Comparison of ENCODE assay signal across 14 mouse cellular contexts in the genomic region with DNA sequence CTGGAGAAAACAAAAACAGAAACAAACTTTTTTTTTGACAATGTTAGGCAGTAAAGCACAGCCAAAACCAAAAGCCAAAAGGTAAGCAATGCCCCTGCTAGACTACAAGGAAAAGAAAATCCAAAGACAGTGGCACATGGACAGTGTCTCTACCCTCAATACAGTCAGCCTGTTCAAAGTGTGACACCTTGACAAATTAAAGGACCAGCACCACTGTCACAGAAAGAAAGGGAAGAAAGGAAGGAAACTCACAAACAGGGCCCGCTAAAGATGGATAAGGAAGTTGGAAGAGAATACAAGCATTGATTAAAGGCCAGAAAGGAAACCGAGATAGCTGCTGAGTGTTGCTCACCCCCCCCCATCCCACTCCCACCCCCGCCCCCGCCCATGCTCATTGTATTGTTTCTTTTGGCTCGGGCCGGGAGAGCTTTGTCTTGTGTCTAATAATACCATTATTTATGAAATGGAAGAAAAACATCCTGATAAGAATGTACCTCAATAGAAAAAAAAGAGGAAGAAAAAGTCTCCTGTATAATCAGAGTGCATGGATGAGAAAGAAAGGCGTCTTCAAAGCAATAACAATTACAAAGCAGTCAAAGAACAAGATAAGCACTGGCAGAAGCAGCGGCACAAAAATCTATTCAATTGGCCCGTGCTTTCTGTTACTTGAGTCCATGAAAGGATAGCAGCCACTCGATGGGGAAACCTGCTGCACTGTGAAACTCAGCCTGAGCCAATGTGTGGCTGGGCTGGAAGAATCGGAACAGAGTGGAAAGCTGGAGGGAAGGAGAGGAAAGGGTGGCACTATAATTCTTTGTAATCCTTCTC.
DNase-seq lines count a peak whose midpoint lies in the region; ATAC-seq lines count a peak whose summit lies in the region.
"Had no signal": no experiment of that assay in that cellular context is flagged by ENCODE, and none has a peak within 500 bp of the region (broad histone marks: within the 10 kb centered on the region; RNA-seq: fewer than 3 reads in every experiment).

No protein-coding gene starts in this region.

- H3K4me2 ChIP-seq in heart, embryonic 14.5 days (ENCODE audit: low read length) = peak overlapping the region; percentile 21; the same call in 1 of the 2 replicates
- 0 out of 2 replicates have a peak overlapping the region, but pooled peaks have one; percentile 19 for H3K4me2 ChIP-seq in midbrain, embryonic 13.5 days (replicated peaks)

- peak; percentile 65 for ATAC-seq in heart, embryonic 14.5 days (ENCODE audit: insufficient number of reproducible peaks, insufficient read depth, low FRiP score, low read depth)
- no peak for ATAC-seq in megakaryocyte, adult 5-6 weeks (ENCODE audit: poor library complexity, severe bottlenecking)
- no peak for ATAC-seq in midbrain, embryonic 13.5 days

- no peak overlapping the region for H3K9ac ChIP-seq in heart, embryonic 14.5 days (ENCODE audit: low read length)
- H3K9ac ChIP-seq in midbrain, embryonic 13.5 days (replicated peaks) = no peak overlapping the region
- H3K9ac ChIP-seq: liver, embryonic 14.5 days had no signal

- no peaks in the 10 kb centered on the region for H3K27me3 ChIP-seq in heart, embryonic 14.5 days (ENCODE audit: control insufficient read depth, insufficient read depth, low read length)
- H3K27me3 ChIP-seq in megakaryocyte, embryonic 14.5 days (replicated peaks) = no peaks in the 10 kb centered on the region
- H3K27me3 ChIP-seq in midbrain, embryonic 13.5 days = no peaks in the 10 kb centered on the region

- no peak overlapping the region for H3K4me3 ChIP-seq in heart, embryonic 14.5 days (ENCODE audit: control insufficient read depth in 1 of 2, insufficient read depth in 1 of 2, low read depth in 1 of 2, low read length in 2 of 2)
- peak overlapping the region; percentile 33 for H3K4me3 ChIP-seq in megakaryocyte, embryonic 14.5 days (replicated peaks)
- H3K4me3 ChIP-seq in midbrain, embryonic 13.5 days (replicated peaks) = no peak overlapping the region

- H3K9me3 ChIP-seq in heart, embryonic 14.5 days (ENCODE audit: control insufficient read depth, low read length) = no peaks in the 10 kb centered on the region
- H3K9me3 ChIP-seq in megakaryocyte, embryonic 14.5 days = no peaks in the 10 kb centered on the region
- H3K9me3 ChIP-seq in midbrain, embryonic 13.5 days = no peaks in the 10 kb centered on the region

- H3K36me3 ChIP-seq in heart, embryonic 14.5 days (ENCODE audit: control insufficient read depth, insufficient read depth, low read length) = no peaks in the 10 kb centered on the region
- H3K36me3 ChIP-seq in megakaryocyte, embryonic 14.5 days (replicated peaks; ENCODE audit: low read length) = no peaks in the 10 kb centered on the region
- no peaks in the 10 kb centered on the region for H3K36me3 ChIP-seq in midbrain, embryonic 13.5 days

- peak overlapping the region; percentile 28 to 49; a peak in 3 of 4 replicates for H3K27ac ChIP-seq in heart, embryonic 14.5 days (replicated peaks in 1 of 2; ENCODE audit: control insufficient read depth in 1 of 2, insufficient read depth in 1 of 2, low read depth in 2 of 2, low read length in 2 of 2)
- no peak overlapping the region for H3K27ac ChIP-seq in midbrain, embryonic 13.5 days
- H3K27ac ChIP-seq: liver, embryonic 14.5 days had no signal

- 30% methylated on average over 11 of the region's 11 CpGs for WGBS in heart, embryonic 14.5 days
- WGBS in midbrain, embryonic 13.5 days = 14% methylated on average over 11 of the region's 11 CpGs

- peak; percentile 12 for DNase-seq in adrenal gland, postnatal 10 days
- DNase-seq in adrenal gland, postnatal 25 days = no peak
- no peak for DNase-seq in heart, adult 8-10 months (ENCODE audit: low spot score)
- DNase-seq in right cerebral cortex, adult 18-20 months = no peak
- DNase-seq: cerebellum, adult 11-12 months; kidney, adult 2 months; left cerebral cortex, postnatal 4 days; right cerebral cortex, postnatal 14 days; thymus, postnatal 14 days had no signal

- H3K4me1 ChIP-seq in heart, embryonic 14.5 days (ENCODE audit: control insufficient read depth in 2 of 2, insufficient read depth in 2 of 2, low read length in 2 of 2) = peaks cover 2 to 11% of the 10 kb centered on the region in 2 experiments; a peak in 1 of 4 replicates
- peaks cover 18% of the 10 kb centered on the region for H3K4me1 ChIP-seq in megakaryocyte, embryonic 14.5 days
- H3K4me1 ChIP-seq in midbrain, embryonic 13.5 days (replicated peaks) = peaks cover 15% of the 10 kb centered on the region
